Mouse (Mus musculus) embryo, embryonic 9.5 days (tissue): Measurements from ENCODE around the gene Rasgrf2.

Source experiments
- DNase-seq: peaks from one replicate; pipeline ENCODE4 v3.0.0-alpha.2; 2017; ENCODE audit errors: extremely low spot score

Gene Rasgrf2

DNA sequence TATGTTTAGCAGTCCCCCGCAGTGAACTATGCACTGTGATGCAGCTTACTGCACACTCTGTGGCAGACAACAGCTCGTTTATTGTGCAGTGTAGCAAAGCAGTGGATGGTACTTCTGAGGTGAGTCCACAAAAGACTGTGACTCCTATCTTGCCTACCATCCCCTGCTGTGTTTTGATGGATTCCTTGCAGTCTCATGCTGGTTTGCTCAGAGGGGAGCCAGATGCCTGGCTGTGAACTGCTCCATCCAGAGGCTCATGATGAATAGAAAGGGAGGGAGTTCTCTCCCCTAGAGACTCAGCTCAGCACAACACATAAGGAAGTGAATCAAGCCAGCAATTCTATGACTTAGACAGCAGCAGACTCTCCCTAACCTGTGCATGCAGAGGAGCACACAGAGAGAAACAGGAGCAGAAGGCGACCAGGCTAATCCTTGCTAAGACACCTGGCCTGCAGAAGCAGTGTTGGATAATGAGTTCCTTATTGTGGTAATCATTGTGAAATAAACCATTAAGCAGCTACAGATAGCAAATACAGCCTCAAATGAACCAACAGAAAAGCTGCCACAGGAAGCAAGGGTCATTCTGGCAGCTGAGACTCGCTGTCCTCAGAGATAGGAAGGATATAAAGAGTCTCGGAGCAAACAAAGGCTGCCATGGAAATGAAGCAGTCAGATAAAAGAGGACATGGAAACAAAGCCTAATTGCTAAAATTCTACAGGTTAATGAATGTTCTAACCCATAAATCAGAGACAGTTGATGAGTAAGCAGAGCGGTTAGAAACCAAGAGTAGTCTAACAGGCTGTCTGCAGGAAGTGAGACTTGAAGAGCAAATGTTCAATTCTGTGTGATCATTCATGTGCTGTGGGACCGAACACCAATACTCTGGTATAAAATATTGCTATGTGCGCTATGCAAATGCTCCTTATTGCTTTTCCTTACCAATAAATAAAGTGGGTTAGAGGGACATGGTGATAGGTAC is 89.6 kb downstream of the Rasgrf2 start:
- no peak for DNase-seq

DNA sequence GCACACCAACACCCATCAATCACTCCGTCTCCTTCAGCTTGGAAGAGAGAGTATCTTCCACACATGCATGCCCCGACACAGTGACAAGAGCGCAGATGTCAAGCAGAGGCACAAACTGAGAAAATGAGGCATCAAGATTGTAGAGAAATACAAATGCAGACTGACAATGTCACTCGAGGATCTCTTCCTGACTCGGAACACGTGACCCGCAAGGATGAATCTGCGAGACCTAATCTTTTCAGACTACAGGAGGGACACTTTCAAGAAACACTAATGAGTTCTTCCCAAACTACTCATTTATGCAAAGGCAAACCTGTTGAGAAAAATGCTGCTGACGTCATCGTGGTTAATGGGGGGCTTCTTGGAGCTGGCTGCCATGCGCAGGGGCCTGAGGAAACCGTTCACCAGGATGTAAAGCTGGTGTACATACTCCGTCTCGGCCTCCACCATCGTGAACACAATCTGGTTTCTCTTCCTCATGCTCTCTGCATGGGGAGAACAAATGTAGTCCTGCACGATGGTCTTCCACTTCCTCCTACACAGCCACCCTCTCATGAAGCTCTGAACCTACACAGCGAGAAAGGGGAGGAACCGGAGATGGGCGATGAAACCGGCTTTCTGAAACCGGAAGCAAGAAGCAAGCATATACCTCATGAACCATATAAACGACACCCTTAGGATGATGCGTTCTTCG is 100.9 kb downstream of the Rasgrf2 start:
- no peak for DNase-seq

DNA sequence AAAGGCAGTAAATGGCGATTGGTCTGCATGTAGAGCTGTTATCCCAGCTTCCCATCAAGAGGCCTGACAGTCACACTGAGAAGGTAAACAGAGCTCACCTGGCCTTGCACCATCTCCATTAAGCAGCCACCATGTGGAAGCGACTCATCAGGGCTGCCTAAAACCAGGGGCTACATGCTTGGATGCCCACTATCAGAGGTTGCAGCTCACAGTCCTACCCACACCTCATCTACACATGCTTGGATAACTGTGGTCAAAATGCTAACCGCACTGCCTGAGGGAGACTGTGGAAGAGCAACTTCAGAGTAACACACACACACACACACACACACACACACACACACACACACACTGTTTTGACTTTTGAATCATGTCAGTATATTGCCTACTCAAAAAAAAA is 101.8 kb downstream of the Rasgrf2 start:
- no peak for DNase-seq

DNA sequence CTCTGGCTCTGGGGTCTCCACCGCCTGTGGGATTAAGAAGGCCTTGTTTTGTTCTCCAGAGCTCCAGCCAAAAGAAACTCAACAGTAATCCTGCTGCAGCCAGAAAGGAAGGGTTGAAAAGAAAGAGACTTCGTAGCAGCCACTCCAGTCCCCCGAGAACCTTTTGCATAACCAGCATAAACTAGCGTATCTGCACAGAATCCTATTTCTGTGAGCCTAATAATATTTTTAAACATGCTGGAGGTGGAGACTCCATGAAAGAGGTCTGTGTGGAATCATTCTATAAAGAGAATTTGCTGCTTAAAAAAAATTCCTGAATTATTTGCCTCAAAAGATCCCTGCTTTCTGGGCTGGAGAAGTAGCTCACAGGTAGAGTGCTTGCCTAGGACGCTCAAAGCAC is 103.5 kb downstream of the Rasgrf2 start:
- no peak for DNase-seq

DNA sequence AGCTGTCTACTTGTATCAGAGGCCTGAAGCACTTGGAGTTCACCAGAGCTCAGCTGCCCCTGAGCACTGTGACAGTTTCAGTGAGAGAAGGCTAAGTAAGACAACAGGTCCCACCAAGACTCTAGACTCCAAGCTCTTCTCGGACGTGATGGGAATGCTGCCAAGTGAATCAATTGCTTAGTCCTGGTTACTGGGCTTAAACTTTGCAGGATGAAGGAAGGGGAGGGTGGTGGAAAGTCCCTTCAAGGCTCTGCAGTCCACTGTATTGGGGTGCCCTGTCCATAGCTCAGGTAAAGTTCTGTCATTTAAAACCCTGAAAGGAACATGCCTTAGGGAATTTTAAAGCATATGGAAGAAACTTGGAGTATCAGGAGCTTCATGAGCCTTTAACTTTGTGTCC is 104.8 kb downstream of the Rasgrf2 start:
- DNase-seq = no peak

DNA sequence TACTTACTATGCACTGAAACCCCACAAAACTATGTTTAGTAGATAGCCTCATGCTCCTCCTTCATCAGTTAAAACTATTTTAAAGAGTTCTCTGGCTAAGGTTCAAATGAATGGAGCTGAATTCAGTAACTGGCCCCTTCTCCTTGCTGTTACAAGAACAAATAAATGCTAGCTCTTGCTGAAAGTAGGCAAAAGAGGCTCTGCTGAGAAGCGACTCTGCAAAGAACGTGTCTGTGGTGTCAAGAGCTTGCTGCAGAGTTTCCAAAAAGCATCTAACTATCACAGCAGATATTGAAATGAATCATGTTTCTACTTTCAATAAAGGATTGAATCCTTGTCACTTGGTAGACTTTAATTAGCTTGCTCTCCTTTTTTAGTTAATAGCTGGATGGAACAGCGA is 106.3 kb downstream of the Rasgrf2 start:
- DNase-seq = no peak

DNA sequence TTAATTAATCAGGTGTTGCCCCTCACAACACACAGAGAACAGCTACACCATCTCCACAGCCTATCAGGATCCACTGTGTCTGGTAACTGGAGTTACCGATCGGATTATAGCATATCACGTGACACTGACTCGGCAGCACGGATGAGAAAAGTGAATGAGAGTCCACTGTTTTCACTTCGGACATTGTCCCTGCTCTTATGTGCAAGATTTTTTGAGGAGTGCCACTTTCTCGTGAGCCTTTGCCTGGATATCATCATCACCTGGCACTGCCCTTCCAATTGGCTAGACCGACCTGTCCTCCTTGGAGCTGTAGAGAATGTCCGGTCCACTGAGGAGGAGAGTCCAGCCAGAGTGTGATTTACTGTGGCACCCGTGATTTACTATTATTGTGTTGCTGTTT is 109.3 kb downstream of the Rasgrf2 start:
- no peak for DNase-seq

DNA sequence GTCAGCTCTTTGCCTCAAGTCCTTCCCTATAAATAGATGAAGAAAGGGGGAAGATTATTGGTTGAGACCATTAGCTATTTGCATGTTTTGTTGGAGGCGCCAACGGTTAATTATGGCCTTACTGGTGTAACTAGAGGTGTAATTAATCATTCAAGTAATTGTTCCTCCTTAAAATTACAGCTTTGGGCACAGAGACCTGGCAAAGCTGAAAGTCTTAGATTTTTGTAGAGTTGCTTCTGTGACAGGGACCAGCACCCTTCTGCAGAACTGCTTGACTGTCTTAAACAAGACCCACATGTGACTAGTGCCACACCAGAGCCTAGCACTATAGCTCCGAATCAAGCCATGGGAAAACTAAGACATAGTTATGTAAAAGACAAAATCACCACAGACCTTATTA is 134.5 kb downstream of the Rasgrf2 start:
- no peak for DNase-seq

DNA sequence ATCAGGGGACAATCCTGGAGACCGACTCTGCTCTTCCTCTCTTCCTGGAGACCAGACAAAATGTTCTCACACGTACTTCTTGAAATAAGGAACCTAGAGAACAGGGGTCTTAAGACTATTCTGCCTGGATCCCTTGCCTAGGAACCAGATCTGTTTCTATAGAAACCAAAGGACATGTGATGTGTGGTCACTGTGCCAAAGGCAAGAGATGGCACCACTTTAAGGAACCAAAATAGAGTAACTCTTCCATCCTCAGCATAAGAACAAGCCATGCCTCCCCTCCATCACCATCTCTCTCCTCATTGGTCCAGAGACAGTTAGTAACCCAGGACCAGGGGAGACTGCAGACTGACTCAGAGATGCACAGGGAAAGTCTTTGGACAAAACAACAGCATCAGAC is 140.0 kb downstream of the Rasgrf2 start:
- no peak for DNase-seq

DNA sequence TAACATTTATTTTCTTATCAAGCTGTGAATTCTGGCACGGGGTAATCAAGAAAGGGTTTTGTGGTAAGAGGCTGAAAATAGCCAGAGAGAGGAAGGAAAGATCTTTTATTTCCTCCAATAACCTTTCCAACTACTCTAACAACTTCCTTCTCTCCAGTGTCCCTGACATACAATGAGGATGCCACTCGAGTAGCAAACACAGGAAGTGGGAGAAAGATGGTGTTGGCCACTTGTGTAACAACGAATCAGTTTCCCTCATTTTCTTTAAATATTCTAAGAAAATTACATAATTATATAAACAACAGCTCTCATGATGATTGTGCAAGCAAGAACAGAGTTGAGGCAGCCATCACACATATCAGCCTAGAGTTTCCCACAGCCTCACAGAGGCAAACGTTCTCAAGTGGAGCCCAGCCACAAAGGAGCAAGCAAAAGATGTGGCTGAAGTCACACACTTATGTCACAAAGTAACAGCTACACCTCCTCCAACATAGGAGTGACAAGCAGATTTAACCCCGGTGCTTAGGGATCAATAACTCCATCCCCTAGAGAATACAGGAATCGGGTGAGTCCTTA is 140.7 kb downstream of the Rasgrf2 start:
- no peak for DNase-seq

DNA sequence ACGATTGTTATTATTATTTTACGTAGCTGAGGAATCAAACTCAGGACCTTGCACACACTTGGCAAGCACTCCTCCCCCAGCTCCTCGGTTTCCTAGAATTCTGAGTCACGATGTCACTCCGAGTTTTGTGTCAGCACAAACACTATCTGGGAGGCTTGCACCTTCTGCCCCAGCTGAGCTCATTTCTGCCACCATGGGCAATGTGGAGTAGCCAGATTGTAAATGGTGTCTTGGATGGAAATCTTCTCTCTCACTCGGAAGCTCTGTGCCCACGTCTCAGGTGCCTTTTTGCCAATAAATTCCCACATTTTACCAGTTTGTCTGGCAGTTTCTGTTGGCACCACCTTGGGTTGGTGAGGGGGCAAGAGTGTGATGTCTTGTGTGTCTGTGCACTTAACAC is 143.1 kb downstream of the Rasgrf2 start:
- DNase-seq = no peak

DNA sequence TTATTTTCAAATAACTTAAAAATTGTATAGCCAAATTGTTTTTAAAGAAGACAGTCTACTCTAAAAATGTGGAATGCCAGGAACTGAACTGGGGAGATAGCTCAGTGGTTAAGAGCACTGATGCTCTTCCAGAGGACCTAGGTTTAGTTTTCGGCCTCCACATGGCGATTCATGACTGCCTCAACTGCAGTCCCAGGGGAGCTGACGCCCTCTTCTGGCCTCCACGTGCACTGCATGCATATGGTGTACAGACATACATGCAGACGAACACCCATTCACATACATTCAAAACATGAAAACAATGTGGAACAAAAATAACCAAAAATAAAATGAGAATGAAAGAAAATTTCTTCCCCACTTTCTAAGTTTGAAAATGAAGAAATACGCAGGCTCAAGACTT is 144.5 kb downstream of the Rasgrf2 start:
- DNase-seq = no peak

DNA sequence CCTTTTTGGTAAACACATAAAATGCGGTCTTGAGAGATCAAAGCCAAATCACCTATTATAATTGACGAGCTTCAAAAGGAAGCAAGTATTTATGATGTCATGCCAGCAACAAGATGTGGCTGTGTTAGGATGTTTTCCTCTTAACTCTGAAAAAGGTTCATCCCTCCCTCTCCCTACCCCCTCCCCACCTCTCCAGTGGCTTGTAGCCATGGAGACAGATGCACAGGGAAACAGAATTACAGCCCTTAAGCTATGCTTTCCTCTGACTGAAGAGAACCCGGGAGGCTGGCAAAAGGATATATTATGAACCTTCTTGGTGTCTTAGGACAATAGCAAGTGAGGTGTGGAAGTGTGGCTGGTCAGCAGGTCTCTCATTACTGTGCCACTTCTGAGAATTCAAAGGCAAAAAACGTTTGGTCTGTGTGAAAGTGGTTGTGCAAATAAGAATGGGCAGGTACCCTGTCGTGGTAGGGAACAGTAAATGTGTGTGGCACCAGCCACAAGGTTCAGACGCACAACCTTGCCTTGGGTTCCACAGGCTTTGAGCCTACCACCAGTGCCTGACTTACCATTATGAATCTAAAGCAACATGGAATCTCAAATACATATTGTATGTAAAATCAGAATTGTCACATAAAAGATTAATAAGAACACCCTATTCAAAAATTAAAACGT is 145.4 kb downstream of the Rasgrf2 start:
- peak; percentile 5 for DNase-seq

DNA sequence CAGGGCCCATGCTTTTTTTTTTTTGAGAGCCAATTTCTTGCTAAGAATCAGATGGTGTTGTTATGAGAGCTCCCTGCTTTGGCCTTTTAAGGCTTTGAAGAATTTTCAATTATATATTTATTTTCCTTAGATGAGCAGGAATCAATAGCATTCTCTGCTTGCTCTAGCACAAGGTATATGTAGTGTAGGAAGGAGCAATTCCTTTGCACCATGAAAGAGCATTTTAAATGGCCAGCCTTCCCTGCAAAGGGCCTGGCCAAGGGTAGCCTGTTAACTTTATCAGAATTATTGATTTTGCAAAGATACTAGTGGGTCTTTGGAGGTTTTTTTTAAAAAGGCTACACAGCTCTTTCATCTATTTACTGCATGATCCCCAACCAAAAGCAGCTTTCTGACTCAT is 146.4 kb downstream of the Rasgrf2 start:
- DNase-seq = no peak

DNA sequence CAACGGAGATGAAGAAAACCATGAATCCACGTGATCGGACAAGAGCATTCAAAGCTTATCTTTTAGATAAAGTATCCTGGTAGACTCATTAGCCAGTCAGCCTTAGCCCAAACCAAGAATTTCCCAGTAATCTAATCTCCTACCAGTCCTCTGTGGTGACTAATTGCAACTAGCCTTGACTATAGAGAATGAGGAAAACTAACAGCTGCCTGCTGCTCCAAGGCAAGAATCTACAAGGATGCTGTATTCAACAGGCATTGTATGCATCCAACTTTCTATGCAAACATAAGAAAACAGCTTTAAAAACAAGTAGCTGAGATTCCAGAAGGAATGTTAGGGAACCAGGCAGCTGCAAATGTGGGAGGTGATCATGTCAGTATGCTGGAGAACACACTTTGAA is 149.4 kb downstream of the Rasgrf2 start:
- DNase-seq = no peak

DNA sequence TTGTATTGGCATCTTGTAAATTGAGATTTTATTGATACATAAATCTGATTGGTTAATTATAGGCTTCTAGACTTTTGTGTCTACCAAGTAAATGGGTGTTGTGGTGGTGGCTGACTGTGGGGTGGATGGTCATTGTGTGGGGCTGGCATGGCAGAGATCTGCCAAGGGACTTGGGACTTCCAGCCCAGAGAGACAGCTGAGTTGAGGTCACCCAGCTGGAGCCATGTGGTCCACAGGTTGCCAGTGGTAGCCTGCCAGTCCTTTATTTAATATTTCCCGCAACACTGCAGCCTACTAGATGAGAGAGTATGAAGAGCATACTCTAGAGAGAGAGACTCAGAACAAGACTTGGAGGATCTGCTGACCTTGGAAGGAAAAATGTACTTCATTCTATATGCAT is 150.0 kb downstream of the Rasgrf2 start:
- DNase-seq = no peak

DNA sequence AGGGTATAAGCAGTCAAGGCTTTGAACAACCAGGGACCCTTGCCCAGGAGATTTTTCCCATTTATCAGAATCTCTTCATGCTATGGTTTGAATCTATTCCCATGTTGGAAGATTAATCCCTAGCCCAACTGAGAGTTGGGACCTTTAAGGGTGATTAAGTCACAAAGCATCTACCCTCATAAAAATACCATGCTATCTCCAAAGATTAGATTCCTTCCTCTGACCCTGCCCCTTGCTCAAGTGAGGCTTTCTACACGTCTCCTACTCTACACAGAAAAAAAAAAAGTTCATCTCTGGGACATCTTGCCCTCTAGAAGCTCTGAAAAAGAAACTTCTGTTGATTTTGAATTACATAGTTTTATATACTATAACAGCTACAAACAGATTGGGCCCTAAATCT is 154.5 kb downstream of the Rasgrf2 start:
- DNase-seq = no peak

DNA sequence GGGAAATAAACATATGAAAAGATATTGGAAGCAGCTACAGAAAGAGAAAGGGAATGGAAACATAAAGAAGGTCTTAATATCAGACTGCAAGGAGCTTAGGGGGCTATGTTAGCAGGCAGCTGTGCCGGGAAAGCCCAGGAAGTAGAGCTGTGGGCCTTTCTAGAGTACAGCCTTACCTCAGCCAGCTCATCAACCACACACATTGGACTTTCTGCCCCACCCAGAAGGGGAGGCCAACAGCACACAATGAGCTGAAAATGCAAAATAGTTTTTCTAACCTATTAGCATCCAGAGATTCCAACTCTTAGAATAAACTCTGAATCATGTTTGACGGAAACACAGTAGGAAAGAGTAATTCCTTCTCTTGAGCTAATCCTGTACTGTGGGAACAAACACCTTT is 154.9 kb downstream of the Rasgrf2 start:
- no peak for DNase-seq

DNA sequence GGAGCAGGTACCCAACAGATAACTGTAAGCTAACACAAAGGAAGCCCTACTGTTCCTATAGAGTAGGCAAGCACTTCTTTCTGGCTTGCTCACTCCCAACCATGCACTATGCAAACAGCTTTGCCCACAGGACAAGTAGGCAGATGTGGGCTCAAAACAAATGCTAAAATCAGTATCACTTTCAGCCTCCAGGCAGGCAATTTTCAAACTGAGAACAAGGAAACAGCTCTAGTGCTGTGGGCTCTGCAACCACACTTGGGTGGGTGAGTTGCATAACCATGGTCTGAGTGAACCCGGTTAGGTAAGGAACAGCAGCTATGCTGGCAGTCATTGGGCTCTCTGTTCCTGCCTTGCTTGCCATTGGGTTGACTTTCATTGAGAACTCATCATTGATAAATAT is 157.3 kb downstream of the Rasgrf2 start:
- DNase-seq = no peak

DNA sequence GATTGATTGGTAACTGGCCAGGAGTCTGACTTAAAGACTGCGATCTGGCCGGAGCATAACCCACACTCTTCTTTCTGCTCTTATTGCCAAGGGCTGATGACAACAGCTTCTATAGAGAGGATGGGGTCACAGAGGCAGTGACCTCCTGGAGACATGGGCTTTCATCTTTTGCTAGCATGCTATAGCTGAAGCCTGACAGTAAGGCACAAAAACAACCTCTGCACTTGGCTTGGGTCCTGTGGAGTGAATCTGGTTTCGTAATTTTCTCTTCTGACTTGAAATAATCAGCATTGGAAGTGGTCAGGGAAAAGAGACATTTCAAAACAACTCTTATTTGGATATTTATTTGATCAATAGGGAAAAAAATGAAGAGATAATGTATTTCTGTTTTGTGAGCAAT is 160.2 kb downstream of the Rasgrf2 start:
- no peak for DNase-seq

DNA sequence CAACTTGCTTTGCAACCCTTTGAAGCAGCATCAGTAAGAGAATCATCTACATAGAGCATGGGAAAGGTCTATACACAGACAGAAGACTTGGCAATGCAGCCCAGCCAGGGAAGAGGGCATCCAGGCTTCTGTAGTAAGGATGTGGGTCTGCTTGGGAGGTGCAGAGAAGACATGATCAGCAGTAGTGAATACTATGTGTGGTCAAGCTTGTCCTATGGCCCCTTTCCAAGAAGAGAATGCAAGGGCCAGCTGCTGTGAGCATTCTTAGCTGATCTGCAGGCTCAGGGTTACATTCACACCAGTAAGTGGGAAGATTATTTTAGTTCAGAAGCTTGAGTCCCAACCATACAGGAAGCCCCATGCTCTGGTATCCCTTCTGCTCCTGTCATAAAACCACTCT is 175.0 kb downstream of the Rasgrf2 start:
- DNase-seq = no peak

DNA sequence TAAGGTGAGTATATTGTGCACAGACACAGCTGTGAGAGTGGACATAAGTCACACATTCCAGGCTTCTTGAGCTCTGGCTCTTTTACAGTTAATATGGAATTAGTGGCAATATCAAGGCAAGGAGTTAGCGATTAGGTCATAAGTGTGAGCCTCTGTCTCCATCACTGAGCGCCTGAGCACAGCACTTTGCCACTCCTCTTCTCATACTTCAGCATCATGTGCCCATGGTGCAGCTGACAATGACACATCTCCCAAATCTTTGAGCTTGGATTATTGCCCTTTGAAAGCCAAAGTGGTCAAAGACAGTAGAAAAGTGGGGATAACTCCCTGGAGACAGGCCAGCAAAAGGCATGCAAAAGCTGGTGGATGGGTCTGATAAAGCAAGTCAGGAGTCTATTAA is 175.8 kb downstream of the Rasgrf2 start:
- DNase-seq = no peak
